Mouse (Mus musculus): ENCODE data around the gene Rgs11. TPM values are rescaled to one million over a fixed set of nuclear protein-coding genes. Genes with fewer than 3 reads are reported as not detected.
A peak's percentile ranks its signal among the peaks of the same experiment; 100 is the strongest.

Rgs11 gene
- polyA plus RNA-seq, 1 experiment from 2014 or later = 1.1 TPM

GRCm38 (mm10) chr17:26235077-26235815 lies 32.5 kb downstream of the Rgs11 start:
- Histone ChIP-seq H3K9me3 (no peaks in the 10 kb centered on the region), H3K36me3 (replicated peaks) (no peaks in the 10 kb centered on the region), H3K4me3 (no peak overlapping the region), H3K27me3 (ENCODE audit: poor library complexity, severe bottlenecking) (no peaks in the 10 kb centered on the region), H3K4me1 (peaks cover 19% of the 10 kb centered on the region), H3K27ac (no peak overlapping the region; the same call in none of the 2 replicates)
- 60% methylated on average over 13 of the region's 13 CpGs for WGBS
- no peak for DNase-seq (ENCODE audit: extremely low spot score, low spot score)

GRCm38 (mm10) chr17:26237667-26238066 lies 34.9 kb downstream of the Rgs11 start:
- no peaks in the 10 kb centered on the region for H3K36me3 ChIP-seq (replicated peaks)
- H3K4me3 ChIP-seq = no peak overlapping the region
- no peaks in the 10 kb centered on the region for H3K9me3 ChIP-seq
- no peak for DNase-seq (ENCODE audit: extremely low spot score, low spot score)
- peaks cover 25% of the 10 kb centered on the region for H3K4me1 ChIP-seq
- H3K27ac ChIP-seq = no peak overlapping the region
- WGBS = 89% methylated on average over 10 of the region's 10 CpGs
- H3K27me3 ChIP-seq (ENCODE audit: poor library complexity, severe bottlenecking) = no peaks in the 10 kb centered on the region

- no peak for DNase-seq (ENCODE audit: extremely low spot score, low spot score)
- H3K4me3 ChIP-seq = no peak overlapping the region
- no peak overlapping the region for H3K27ac ChIP-seq
- peaks cover 40% of the 10 kb centered on the region for H3K4me1 ChIP-seq
- no peaks in the 10 kb centered on the region for H3K9me3 ChIP-seq
- 80% methylated on average over 2 of the region's 2 CpGs for WGBS
- H3K36me3 ChIP-seq (replicated peaks) = no peaks in the 10 kb centered on the region
- no peaks in the 10 kb centered on the region for H3K27me3 ChIP-seq (ENCODE audit: poor library complexity, severe bottlenecking)
Observed at GRCm38 (mm10) chr17:26239551-26239950, 36.8 kb downstream of the Rgs11 start.

- DNase-seq (ENCODE audit: extremely low spot score, low spot score) = no peak
- Histone ChIP-seq H3K27me3 (ENCODE audit: poor library complexity, severe bottlenecking) (no peaks in the 10 kb centered on the region), H3K36me3 (replicated peaks) (no peaks in the 10 kb centered on the region), H3K4me3 (no peak overlapping the region), H3K9me3 (no peaks in the 10 kb centered on the region), H3K27ac (no peak overlapping the region), H3K4me1 (peaks cover 35% of the 10 kb centered on the region)
- WGBS = 87% methylated on average over 6 of the region's 6 CpGs
Observed at GRCm38 (mm10) chr17:26240120-26240790, 37.5 kb downstream of the Rgs11 start.

- H3K4me1 ChIP-seq = peaks cover 28% of the 10 kb centered on the region
- 86% methylated on average over 6 of the region's 6 CpGs for WGBS
Observed at GRCm38 (mm10) chr17:26240990-26241389, 38.2 kb downstream of the Rgs11 start.

GRCm38 (mm10) chr17:26243471-26244100 lies 40.8 kb downstream of the Rgs11 start:
- no peaks in the 10 kb centered on the region for H3K36me3 ChIP-seq (replicated peaks)
- no peaks in the 10 kb centered on the region for H3K27me3 ChIP-seq (ENCODE audit: poor library complexity, severe bottlenecking)
- H3K27ac ChIP-seq = peak overlapping the region; percentile 86
- WGBS = under 1% methylated on average over 32 of the region's 32 CpGs
- no peaks in the 10 kb centered on the region for H3K9me3 ChIP-seq
- no peak for DNase-seq (ENCODE audit: extremely low spot score, low spot score)
- H3K4me3 ChIP-seq = peak overlapping the region; percentile 74
- H3K4me1 ChIP-seq = peaks cover 21% of the 10 kb centered on the region

More at GRCm38 (mm10) chr17:26240990-26241389, 38.2 kb downstream of the Rgs11 start:
- no peaks in the 10 kb centered on the region for H3K27me3 ChIP-seq (ENCODE audit: poor library complexity, severe bottlenecking)
- H3K27ac ChIP-seq = no peak overlapping the region
- H3K9me3 ChIP-seq = no peaks in the 10 kb centered on the region
- H3K4me3 ChIP-seq = no peak overlapping the region
- no peaks in the 10 kb centered on the region for H3K36me3 ChIP-seq (replicated peaks)
- no peak for DNase-seq (ENCODE audit: extremely low spot score, low spot score)

GRCm38 (mm10) chr17:26244101-26244841 lies 41.5 kb downstream of the Rgs11 start, which contains the start of gene Fam234a:
TSS of gene Fam234a (minus strand) at chr17:26244242.
- DNase-seq (ENCODE audit: extremely low spot score, low spot score) = peak; percentile 98
- H3K4me1 ChIP-seq = peaks cover 21% of the 10 kb centered on the region
- H3K27ac ChIP-seq = peak within 1 kb of the TSS; percentile 86
- H3K27me3 ChIP-seq (ENCODE audit: poor library complexity, severe bottlenecking) = no peaks in the 10 kb centered on the region
- no peaks in the 10 kb centered on the region for H3K36me3 ChIP-seq (replicated peaks)
- peak within 1 kb of the TSS; percentile 74 for H3K4me3 ChIP-seq
- no peaks in the 10 kb centered on the region for H3K9me3 ChIP-seq
- 8% methylated on average over 33 of the region's 33 CpGs for WGBS

GRCm38 (mm10) chr17:26251886-26252538 lies 49.3 kb downstream of the Rgs11 start:
- H3K27me3 ChIP-seq (ENCODE audit: poor library complexity, severe bottlenecking) = no peaks in the 10 kb centered on the region
- H3K36me3 ChIP-seq (replicated peaks) = peaks cover 29% of the 10 kb centered on the region
- peak overlapping the region; percentile 99 for H3K27ac ChIP-seq
- no peak for DNase-seq (ENCODE audit: extremely low spot score, low spot score)
- 53% methylated on average over 4 of the region's 4 CpGs for WGBS
- peaks cover 17% of the 10 kb centered on the region for H3K4me1 ChIP-seq
- peak overlapping the region; percentile 98 for H3K4me3 ChIP-seq
- H3K9me3 ChIP-seq = no peaks in the 10 kb centered on the region

GRCm38 (mm10) chr17:26252539-26253251 lies 49.9 kb downstream of the Rgs11 start, which contains the start of gene Luc7l:
TSS of gene Luc7l (plus strand) at chr17:26252896.
- under 1% methylated on average over 43 of the region's 43 CpGs for WGBS
- H3K4me3 ChIP-seq = peak within 1 kb of the TSS; percentile 98
- DNase-seq (ENCODE audit: extremely low spot score, low spot score) = peak; percentile 96
- no peaks in the 10 kb centered on the region for H3K27me3 ChIP-seq (ENCODE audit: poor library complexity, severe bottlenecking)
- H3K4me1 ChIP-seq = peaks cover 17% of the 10 kb centered on the region
- no peaks in the 10 kb centered on the region for H3K9me3 ChIP-seq
- peak within 1 kb of the TSS; percentile 99 for H3K27ac ChIP-seq
- H3K36me3 ChIP-seq (replicated peaks) = peaks cover 36% of the 10 kb centered on the region

GRCm38 (mm10) chr17:26253399-26253798 lies 50.6 kb downstream of the Rgs11 start:
- peaks cover 17% of the 10 kb centered on the region for H3K4me1 ChIP-seq
- H3K4me3 ChIP-seq = peak overlapping the region; percentile 98
- H3K27ac ChIP-seq = peak overlapping the region; percentile 99
- no peaks in the 10 kb centered on the region for H3K9me3 ChIP-seq
- peaks cover 43% of the 10 kb centered on the region for H3K36me3 ChIP-seq (replicated peaks)
- WGBS = under 1% methylated on average over 24 of the region's 24 CpGs
- DNase-seq (ENCODE audit: extremely low spot score, low spot score) = no peak
- H3K27me3 ChIP-seq (ENCODE audit: poor library complexity, severe bottlenecking) = no peaks in the 10 kb centered on the region

- no peak for DNase-seq (ENCODE audit: extremely low spot score, low spot score)
- no peak overlapping the region for H3K27ac ChIP-seq
- 93% methylated on average over 7 of the region's 7 CpGs for WGBS
- no peaks in the 10 kb centered on the region for H3K27me3 ChIP-seq (ENCODE audit: poor library complexity, severe bottlenecking)
- H3K36me3 ChIP-seq (replicated peaks) = peaks cover 62% of the 10 kb centered on the region
- no peaks in the 10 kb centered on the region for H3K9me3 ChIP-seq
- peaks cover 17% of the 10 kb centered on the region for H3K4me1 ChIP-seq
- no peak overlapping the region for H3K4me3 ChIP-seq
Observed at GRCm38 (mm10) chr17:26255313-26255712, 52.6 kb downstream of the Rgs11 start.
